Mouse (Mus musculus) ES-CJ7 (cell line): ENCODE measurements around the gene Evpl.
"Not testable (repeated sequence)": the region's sequence is repeated elsewhere in the genome, so short reads cannot be mapped to it uniquely, and the experiment has no call there.

Experiments
- DNase-seq: peaks from one replicate; pipeline ENCODE4 v3.0.0; 2011; ENCODE audit warnings: low read depth, low spot score

Gene Evpl

GRCm38 (mm10) chr11:116237742-116238395, at the start of gene Evpl:
TSS of gene Evpl (minus strand) at chr11:116238077.
- DNase-seq = peak; percentile 65

GRCm38 (mm10) chr11:116287351-116287750, 49.5 kb upstream of the Evpl start:
- DNase-seq = no peak

GRCm38 (mm10) chr11:116285770-116286191, 47.9 kb upstream of the Evpl start:
- DNase-seq = no peak

- DNase-seq = no peak
Measured at GRCm38 (mm10) chr11:116283982-116284381, 46.1 kb upstream of the Evpl start.

GRCm38 (mm10) chr11:116282912-116283521, 45.1 kb upstream of the Evpl start:
- DNase-seq = no peak

- DNase-seq = peak; percentile 85
Measured at GRCm38 (mm10) chr11:116282089-116282488, 44.2 kb upstream of the Evpl start.

GRCm38 (mm10) chr11:116281671-116282070, 43.8 kb upstream of the Evpl start:
- no peak for DNase-seq

- peak; percentile 36 for DNase-seq
Measured at GRCm38 (mm10) chr11:116280751-116281663, 43.1 kb upstream of the Evpl start, which contains the start of gene Galr2. TSS of gene Galr2 (plus strand) at chr11:116280939.

GRCm38 (mm10) chr11:116277184-116277583, 39.3 kb upstream of the Evpl start:
- DNase-seq = not testable (repeated sequence)

GRCm38 (mm10) chr11:116274045-116274666, 36.3 kb upstream of the Evpl start, which contains the start of gene Srp68:
TSS of gene Srp68 (minus strand) at chr11:116274217.
- DNase-seq = peak; percentile 93

- no peak for DNase-seq
Measured at GRCm38 (mm10) chr11:116273469-116274044, 35.7 kb upstream of the Evpl start.

GRCm38 (mm10) chr11:116272589-116273468, 35.0 kb upstream of the Evpl start:
- DNase-seq = no peak

- no peak for DNase-seq
Measured at GRCm38 (mm10) chr11:116269560-116269959, 31.7 kb upstream of the Evpl start.

- no peak for DNase-seq
Measured at GRCm38 (mm10) chr11:116268313-116268712, 30.4 kb upstream of the Evpl start.

GRCm38 (mm10) chr11:116267637-116268036, 29.8 kb upstream of the Evpl start:
- DNase-seq = peak; percentile 67

GRCm38 (mm10) chr11:116265850-116266249, 28.0 kb upstream of the Evpl start:
- DNase-seq = no peak

- no peak for DNase-seq
Measured at GRCm38 (mm10) chr11:116265352-116265751, 27.5 kb upstream of the Evpl start.

GRCm38 (mm10) chr11:116260259-116260658, 22.4 kb upstream of the Evpl start:
- DNase-seq = no peak

GRCm38 (mm10) chr11:116259461-116259860, 21.6 kb upstream of the Evpl start:
- no peak for DNase-seq

GRCm38 (mm10) chr11:116255982-116256675, 18.3 kb upstream of the Evpl start:
- no peak for DNase-seq
